Mouse (Mus musculus) left cerebral cortex, postnatal 10 days (tissue): ENCODE measurements around the gene Arl4a. TPM values are rescaled to one million over a fixed set of nuclear protein-coding genes. Genes with fewer than 3 reads are reported as not detected.

Experiments used
- DNase-seq, 2 experiments: peaks; one replicate each; pipeline ENCODE4 v3.0.0; 2021 to 2022; ENCODE audit warnings: low spot score in 2 of 2, mixed read lengths in 1 of 2; ENCODE audit errors: extremely low spot score in 1 of 2
- intact Hi-C: fragments of 180-260 bp; cut with DNase I; formaldehyde crosslinking; loops from one replicate; pipeline ENCODE4 v1.15.1; 2025
- total RNA-seq, 2 experiments: library from RNA; stranded (reverse); gene quantifications; 2 replicates each; pipeline ENCODE4 v1.2.3; 2021

Gene Arl4a
- total RNA-seq, 2 experiments from 2014 or later, result 64.0 to 65.3 TPM

DNA sequence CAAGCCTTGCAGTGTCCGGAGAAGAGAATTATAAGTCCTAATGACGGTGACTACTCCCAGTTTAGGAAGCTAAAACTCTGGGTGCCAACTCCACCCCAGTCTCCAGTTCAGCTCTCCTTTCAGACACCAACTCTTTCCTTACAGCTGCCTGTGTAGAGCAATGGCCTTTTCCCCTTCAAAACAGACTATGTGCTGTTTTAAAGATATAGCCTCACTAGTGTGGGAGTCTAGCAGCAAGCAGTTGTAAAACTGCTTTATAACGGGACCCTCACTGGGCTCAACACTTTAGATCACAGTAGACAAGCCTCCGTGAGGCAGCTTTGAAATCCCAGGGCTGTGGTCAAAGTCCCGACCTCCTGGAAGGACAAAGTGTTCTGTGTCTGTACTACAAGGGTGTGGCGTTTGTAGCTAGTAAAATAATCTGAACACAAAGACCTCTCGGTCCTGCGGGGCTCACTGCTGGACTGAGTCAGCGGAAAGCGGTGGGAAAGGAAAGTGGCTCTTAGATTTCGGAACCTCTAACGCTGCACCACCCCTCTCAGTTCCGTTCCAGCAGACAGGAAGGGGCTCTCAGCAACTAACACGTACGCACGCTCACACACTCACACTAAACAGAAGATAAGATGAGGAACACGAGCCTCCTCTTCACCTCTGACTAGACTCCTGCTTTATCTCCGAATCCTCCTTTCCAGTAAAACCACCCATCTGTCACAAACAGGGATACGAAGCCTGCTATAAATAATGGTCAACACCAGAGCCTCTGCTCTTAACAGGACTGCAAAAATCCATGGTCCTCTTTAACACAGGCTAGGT lies 21.0 kb downstream of the Arl4a start:
- peak in 1 of 2 experiments; percentile 77 for DNase-seq
- intact Hi-C loops, result no loop called here

DNA sequence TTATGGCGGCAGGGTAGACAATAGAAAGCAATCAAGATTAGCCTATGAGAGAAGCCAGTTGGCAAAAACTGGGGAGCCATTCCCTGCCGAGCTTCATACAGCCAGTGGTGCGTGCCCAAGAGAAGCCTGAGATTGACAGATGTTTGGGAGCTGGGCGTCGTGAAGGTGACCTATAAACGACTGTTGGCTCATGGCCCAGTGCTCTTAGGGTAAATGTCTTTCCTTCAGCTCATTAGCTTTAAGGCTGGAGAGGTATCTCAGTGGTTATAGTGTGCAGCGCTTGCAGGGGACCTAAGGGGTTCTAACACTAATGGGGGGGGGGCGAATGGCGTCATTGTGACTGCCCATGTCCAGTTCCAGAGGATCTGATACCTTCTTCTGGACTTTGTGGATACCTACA lies 21.8 kb downstream of the Arl4a start:
- DNase-seq, result no peak
- intact Hi-C loops, result no loop called here

DNA sequence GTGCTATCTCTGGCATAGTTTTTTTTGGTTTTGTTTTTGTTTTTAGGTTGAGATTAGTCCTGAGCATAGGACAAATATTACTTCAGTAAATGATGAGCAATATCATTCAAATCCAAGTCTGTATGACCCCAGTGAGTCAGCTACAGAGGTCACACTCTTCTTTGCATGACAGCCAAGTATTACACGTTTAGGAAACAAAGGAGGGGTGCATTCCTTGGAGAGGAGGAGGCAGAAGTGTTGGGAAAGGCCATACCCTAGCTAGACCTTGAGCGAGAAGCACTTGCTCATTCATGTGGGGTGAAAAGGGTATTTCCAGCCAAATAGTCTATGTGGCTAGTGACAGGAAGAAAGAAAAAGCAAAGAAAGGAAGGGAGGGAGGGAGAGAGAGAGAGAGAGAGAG lies 28.0 kb downstream of the Arl4a start:
- intact Hi-C loops, result no loop called here
- no peak for DNase-seq

DNA sequence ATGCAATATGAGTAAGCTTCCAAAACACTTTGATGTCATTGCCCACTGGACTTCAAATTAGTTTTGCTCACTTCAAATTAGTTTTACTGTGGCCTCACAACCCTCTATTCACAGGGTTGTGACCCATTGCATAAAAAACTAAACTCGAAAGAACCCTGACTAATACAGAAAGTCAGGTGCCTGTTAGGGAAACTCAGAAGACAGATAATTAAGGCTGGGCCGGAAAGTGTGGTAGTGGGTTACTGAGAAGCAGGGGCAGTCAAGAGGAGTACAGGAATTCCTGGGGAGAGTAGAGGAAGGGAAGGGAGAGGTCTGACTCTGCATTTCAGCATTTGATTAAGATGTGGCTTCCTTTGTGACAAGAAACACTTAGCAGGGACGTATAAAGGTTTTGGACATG lies 29.4 kb downstream of the Arl4a start:
- intact Hi-C loops, result no loop called here
- DNase-seq, result no peak

DNA sequence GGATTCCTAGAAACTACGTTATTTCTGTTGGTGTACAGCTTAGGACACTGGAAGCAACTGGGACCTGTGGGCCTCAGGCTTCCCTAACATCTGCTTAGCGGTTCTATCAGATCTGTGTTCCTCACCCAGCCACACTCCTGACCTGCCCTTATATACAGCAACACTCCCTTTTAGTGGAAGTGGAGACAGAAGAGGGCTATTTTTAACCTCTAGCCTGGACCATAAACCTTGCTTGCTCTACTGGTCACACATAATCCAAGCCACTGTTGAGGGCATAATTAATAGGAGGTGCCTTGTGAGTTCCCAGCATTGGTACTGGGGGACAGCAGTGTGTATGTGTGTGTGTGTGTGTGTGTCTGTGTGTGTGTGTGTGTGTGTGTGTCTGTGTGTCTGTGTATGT lies 33.1 kb downstream of the Arl4a start:
- intact Hi-C loops, result no loop called here
- no peak for DNase-seq

DNA sequence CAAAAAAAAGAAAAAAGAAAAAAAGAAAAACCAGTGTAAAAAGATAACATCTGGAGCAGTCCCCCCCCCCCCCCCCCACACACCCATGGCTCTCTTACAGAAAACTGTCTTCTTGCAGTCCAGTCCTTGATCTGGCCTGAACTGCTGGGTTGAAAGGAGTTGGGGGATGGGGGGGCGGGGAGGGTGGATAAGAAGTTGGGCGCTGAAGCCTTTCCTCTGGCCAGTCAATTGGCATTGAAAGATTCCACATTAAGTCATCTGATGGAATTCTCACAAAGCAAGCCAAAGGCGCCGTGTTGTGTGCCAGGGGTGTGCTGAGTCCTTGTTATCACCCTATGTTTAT lies 39.0 kb downstream of the Arl4a start:
- intact Hi-C loops, result no loop called here
- no peak for DNase-seq

DNA sequence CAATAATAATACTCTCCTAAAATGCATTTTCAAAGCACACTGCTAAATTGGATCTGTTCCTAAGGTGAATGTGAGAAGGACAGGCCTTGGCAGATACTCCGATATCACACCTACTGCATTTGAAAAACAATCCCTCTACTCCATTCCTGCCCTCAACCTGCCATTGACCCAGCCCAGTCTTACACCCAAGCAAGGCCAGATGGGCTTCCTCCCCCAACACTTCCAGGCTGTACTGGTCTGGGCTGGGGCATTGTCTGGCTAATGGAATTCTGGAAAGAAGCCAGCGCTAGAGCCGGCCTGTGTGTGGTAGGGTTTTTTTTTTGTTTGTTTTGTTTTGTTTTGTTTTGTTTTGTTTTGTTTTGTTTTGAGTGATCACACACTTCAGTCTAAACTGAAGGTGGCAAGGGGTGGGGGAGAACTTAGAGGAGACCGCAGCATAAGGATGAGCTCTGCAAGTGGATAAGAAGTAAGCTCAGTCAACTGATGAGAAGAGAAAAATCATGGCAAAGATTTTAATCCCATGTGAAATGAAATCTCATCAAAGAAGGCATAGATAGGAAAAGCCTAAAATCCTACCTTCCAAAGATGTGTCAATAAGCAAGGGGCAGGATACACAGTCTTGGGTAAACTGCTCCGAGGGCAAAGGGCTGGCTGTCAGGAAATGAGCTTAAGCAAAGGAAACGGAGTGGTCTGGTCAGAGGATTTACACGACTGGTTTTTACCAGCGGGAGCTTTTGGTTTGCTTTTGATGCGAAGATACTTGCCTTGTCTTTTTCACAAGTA lies 39.6 kb downstream of the Arl4a start:
- DNase-seq, result peak in 1 of 2 experiments; percentile 52

DNA sequence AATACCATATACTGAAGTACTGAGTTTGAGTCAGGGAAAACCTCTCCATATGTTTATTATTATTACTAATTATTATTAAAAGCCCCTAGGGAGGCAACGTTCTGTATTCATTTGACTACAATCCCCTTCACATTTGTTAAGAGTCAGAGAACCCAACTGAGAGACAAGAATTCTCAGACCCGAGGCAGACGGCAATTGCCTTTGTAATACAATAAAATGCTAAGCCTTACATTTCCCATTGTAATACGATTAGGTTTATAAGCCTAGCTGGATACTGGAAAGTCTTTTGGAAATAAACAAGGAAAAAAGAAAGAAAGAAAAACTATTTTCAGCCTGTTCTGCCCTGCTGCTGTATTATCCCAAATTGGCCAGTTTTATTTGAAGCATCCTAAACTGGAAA lies 40.2 kb downstream of the Arl4a start:
- intact Hi-C loops, result no loop called here
- no peak for DNase-seq

More for the DNA sequence above, 39.6 kb downstream of the Arl4a start:
- intact Hi-C loops, result no loop called here

DNA sequence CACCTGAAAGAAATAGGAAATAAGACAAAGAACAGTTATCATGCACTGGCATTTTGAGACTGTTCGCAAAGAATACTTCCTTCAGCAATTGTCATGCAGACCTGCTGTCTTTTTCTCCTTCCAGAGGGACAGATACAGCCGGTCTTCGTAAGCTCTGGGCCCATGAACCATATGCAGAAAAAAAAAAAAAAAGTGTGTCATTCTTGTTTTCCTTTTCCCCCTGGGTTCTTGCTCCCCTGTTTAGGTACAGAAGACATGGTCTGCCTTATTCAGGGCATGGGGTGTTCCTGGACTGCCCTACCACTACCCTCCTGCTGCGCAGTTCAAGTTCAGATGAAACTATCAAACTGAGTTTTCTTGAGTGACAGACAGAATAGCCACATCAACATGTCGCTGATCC lies 41.8 kb downstream of the Arl4a start:
- intact Hi-C loops, result no loop called here
- DNase-seq, result no peak

DNA sequence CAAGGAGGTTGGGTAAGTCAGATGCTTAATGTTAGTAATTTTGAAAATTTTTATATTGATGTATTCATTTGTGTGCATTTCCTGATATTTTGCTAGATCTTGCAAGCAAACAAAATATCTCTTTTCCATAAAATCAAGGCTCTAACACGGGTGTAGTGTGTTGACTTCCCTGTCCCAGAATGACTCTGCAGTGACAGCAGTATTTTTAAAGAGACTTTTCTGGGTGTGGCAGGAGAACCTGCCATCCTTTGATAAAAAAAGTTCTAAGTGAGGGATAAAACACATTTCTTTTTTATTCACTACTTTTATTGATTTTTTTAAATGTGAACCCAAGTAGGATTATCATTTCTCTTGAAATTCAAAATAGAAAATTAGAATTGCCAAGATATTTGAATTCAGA lies 42.2 kb downstream of the Arl4a start:
- DNase-seq, result no peak

DNA sequence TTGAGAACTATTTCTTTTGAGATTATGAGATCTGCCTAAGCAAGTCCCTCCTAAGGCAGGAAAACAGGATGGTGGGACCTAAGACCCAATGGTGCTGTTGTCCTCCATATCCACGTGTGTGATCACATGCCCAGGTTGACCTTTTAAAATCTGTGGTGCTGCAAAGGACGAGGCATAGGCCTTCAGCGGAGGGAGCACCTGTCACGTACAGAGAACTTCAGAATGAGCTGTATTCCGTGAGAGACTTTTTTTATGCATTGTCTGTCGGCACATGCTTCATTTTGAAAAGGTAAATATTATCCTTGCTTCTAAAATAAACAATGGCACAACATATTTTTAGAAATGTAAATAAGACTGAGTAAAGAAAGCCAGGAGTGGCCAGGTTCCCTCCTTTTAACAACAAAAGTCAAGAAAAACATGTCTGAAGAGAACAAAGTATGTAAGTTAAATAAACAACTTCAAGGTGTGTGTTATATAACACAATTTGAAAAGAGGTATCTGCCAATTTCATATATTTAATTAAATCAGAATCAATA lies 45.0 kb downstream of the Arl4a start:
- intact Hi-C loops, result no loop called here

More for the DNA sequence above, 42.2 kb downstream of the Arl4a start:
- intact Hi-C loops, result no loop called here

DNA sequence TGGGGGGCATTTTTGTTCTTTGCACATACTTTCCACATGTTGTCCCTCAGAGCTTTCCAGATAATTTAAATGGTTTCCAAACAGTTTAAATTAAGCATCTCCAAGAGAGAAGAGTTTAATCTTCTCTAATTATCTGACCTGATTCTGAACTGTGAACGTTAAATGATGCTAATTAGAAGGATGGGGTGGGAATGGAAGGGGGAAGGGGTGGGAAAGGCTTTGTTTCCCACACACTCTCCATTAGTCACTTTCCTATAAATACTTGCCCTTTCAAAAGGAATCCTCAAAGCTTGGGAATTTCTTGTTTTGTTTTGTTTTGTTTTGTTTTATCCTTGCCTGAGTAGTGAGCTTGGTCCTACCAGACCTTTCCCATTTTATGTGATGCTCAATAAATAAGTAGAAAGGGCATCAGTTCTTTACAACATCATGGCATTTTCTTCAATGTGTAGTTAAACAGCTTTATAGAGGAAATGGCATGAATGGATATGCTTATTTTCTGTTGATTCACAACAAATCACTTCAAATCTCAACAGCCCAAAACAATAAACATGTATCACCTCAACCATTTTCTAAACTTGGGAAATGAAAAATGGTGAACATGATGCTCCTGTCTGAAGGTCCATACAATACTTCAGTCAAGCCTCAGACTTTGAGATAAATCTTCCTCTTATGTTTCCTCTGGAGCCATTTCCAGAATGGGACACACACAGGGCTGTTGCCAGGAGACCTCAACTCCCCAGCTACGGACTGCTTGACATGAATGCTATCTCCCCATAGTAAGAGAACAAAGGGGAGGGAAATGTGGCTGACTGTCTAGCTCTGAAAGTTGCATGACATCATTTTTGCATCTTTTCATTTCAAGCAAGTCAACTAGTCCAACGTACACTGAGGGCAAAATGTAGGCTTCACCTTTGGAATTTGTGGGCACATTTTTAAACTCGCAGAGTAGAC lies 46.7 kb downstream of the Arl4a start:
- intact Hi-C loops, result no loop called here
- DNase-seq, result no peak

More for the DNA sequence above, 45.0 kb downstream of the Arl4a start:
- no peak for DNase-seq

DNA sequence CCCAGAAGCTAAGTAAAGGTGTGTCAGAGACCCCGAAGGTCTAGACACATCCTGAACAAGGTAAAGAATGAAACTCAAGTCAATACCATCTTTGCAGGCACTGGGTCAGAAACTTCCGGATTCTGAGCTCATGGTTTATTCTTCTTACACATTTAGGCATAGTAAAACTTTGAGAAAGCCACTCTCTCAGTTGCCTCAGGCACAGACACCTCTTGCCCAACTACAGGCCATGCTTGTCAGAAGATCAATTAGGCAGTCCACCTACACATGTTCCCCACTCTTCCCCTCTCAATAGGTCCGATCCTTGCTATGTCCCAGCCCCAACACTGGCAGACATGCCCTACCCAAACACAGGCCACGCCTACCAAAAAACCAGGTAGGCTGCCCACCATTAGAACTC lies 48.7 kb downstream of the Arl4a start:
- no peak for DNase-seq
- intact Hi-C loops, result no loop called here

DNA sequence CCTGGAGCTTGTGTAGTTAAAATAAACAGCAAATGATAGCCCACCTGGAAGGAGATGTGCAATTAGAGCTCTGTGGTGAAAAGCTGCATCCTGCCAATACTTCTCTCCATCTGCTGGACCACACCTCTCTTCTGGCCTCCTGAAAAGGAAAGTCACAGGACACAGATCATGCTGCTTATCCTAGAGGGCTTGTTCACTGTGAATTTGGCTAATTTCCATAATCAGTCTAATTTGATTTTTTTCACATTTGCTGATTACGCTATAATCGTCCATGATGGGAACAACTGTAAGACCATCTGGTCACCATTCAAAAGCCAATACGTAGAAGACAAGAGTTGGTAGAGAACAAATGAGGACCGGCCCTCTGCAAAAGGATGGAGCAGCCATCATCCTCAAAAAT lies 50.6 kb downstream of the Arl4a start:
- DNase-seq, result no peak
- intact Hi-C loops, result no loop called here

DNA sequence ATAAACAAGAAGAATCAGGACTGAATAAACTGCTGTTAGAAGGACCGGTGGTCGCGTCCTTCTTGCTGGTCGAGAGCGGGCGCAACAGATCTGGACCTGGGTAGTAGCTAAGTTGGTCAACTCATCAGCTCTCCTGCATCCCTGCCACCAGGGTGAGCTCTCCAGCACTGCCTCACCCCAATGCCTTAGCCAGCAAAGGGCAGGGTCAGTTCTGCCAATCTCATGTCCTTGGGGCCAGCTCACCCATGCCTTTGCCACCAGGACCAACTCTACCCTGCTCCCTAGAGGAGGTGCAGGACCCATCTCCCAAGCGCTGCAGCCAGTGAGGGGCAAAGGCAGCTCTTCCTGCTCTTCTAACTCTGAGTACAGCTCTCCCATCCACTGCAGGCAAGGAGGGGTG lies 52.2 kb downstream of the Arl4a start:
- intact Hi-C loops, result no loop called here
- no peak for DNase-seq

DNA sequence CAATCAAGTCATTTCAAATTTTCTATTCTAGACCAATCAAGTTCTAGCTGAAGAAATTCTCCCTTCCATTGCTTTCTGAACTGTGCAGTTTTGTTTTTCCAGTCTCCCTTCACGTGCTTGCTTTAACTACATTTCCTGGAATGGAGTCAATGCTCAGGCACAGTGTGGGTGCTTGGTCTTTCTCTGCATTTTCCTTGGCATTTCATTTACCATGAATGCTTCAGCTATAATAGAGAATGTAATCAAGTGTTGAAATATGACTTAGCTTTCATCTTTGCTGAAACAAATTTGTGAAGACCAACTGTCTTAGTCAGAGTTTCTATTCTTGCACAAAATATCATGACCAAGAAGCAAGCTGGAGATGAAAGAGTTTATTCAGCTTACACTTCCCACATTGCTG lies 58.0 kb downstream of the Arl4a start:
- DNase-seq, result no peak
- intact Hi-C loops, result no loop called here

DNA sequence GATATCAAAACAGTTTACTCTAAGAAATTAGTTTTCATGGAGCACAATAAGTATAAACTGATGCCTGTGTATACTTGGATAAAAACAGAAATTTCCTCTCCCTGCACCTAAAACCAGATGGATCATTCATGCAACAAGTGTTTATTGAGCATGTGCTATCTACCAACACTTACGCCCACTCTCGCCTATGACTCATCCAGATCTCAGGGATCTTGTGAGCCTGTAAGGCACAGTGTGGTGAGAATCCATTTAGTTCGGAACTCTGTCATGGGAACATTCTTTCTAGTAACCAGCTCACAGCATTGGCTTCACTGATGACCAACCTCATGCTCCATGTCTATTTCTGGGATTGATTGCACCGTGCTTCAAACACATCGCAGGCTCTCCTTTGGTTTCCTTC lies 58.8 kb downstream of the Arl4a start:
- intact Hi-C loops, result no loop called here
- no peak for DNase-seq

DNA sequence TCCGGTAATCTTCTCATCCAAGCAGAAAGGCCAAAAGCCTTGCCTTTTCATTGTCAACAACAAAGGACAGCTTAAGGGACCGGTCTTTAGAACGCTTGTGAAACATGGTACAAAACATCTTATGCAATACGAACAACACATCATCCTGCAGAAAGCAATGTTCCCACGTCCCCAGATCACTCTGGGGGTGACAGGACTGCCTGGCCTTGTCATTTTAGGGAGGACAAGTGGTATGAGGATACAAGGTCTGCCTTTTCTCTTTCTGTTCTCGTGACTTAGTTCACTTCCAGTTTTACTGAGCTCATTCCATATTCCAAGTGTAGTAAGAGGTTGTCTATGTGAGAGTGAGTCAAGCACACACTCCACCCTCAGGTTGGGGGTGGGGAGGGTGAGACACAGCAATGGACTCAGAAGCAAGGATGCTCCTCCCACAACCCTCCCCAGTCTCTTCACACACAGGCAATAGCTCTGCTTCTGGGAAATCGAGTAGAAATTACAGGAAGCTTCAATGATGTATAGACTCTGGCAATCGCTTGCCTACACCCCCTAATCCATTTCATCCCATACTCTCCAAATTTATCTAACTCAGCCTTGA lies 59.7 kb downstream of the Arl4a start:
- intact Hi-C loops, result no loop called here
- DNase-seq, result no peak

DNA sequence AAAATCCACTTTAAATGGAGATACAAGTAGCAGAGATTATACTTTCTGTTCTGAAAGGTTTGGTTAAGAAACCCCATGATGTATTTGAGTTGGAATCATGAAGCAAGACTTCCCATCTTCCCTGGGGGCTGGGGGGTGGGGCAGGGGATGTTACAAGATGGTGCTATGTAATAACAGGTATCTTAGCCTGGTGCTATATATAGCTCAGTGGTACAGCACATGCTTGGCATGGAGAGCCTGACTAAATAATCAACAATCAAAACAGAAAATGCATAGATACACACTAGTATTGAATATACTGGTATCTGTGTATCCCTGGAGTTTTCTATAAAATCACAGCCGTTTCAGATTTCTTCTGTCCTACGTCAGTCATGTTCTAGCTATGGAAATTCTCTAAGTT lies 61.4 kb downstream of the Arl4a start:
- DNase-seq, result no peak
- intact Hi-C loops, result no loop called here
